Mouse (Mus musculus): ENCODE measurements around the gene Rnf141. TPM values are rescaled to one million over a fixed set of nuclear protein-coding genes. Genes with fewer than 3 reads are reported as not detected.
A peak's percentile ranks its signal among the peaks of the same experiment; 100 is the strongest.

Gene Rnf141
- polyA plus RNA-seq, 1 experiment from 2014 or later = 21.4 TPM

DNA sequence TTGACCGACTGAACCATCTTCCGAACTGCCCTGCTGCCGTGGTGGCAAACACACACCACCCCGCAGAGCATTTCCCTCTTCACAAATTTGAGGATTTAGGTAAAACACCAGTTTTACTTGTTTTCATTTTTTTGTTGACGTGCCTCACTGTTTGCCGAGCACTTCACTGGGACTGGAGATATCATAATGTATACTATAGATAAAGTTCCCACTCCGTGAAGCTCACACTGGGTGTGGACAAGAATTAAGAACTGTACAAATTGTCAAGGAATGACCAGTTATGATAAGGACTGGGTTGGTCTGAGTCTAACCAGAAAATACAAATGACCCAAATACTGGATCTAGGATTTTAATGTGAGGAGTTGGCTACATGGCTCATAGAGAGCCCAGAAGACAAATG, 65.3 kb downstream of the Rnf141 start:
- no peaks in the 10 kb centered on the region for H3K9me3 ChIP-seq (replicated peaks)
- H3K36me3 ChIP-seq = no peaks in the 10 kb centered on the region
- WGBS = 88% methylated on average over 7 of the region's 7 CpGs
- no peak for ATAC-seq (ENCODE audit: insufficient number of reproducible peaks, low FRiP score, low TSS enrichment, low read depth)
- H3K4me2 ChIP-seq (replicated peaks) = no peak overlapping the region
- H3K9ac ChIP-seq = no peak overlapping the region
- no peak overlapping the region for H3K27ac ChIP-seq (replicated peaks)
- H3K27me3 ChIP-seq = no peaks in the 10 kb centered on the region
- no peak overlapping the region for H3K4me3 ChIP-seq (replicated peaks)
- peaks cover 57% of the 10 kb centered on the region for H3K4me1 ChIP-seq

DNA sequence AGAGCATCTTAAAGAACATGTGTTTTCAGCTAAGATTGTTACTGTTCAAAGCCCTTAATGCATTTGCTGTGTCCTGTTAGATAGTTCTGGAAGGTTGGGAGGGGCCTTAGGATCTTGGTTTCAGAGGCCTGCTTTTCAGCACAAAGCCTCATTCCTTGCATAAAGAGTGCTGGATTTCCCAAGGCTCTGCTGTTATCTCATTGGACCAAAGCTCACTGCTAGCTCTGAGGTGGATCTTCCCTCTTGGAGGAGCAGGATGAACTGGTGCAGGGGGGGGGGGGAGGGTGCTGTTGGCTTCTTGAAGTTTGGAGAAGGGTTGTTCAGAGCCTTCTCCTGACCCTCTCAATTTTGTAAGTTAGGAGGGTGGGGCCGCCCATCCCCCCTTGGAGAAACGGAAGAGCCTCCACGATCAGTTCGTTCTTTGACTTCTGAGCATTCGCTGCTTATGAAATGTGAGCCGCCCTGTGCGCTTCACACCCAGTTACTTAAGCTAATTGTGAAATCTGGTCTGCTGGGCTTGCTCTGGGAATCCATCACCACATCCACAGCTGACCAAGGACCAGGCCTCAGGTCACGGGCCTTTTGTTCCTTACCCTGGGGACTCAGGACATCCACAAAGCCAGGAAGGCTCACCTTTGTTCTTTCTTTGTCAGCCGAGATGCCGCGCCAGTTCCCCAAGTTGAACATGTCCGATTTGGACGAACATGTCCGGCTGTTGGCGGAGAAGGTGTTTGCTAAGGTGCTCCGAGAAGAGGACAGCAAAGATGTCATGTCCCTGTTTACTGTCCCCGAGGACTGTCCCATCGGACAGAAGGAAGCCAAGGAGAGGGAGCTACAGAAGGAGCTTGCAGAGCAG, 66.9 kb downstream of the Rnf141 start:
- ATAC-seq (ENCODE audit: insufficient number of reproducible peaks, low FRiP score, low TSS enrichment, low read depth) = no peak
- H3K4me3 ChIP-seq (replicated peaks) = no peak overlapping the region
- H3K27me3 ChIP-seq = no peaks in the 10 kb centered on the region
- H3K27ac ChIP-seq (replicated peaks) = 0 out of 2 replicates have a peak overlapping the region, but pooled peaks have one; percentile 5
- 81% methylated on average over 18 of the region's 18 CpGs for WGBS
- H3K4me1 ChIP-seq = peaks cover 59% of the 10 kb centered on the region
- no peaks in the 10 kb centered on the region for H3K36me3 ChIP-seq
- H3K9me3 ChIP-seq (replicated peaks) = no peaks in the 10 kb centered on the region
- no peak overlapping the region for H3K9ac ChIP-seq
- no peak overlapping the region for H3K4me2 ChIP-seq (replicated peaks)

DNA sequence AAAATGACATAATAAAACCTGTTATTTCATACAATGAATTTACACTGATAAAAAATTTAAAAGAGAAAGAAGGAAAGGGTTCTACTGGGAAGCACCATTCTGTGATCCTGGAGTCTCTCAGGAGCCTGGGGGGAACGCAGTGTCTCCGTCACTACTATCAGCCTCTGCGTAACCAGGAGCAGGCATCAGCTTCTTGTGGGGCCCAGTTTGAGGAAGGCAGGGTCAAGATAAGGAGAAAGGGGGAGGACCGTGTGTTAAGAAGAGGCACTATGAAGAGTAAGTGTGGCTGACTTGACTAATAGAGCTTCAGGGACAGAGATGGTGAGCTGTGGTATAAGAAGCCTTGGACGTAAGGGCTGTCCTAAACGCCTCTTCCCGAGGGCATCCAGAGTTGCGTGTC, 69.6 kb downstream of the Rnf141 start:
- 82% methylated on average over 8 of the region's 8 CpGs for WGBS

DNA sequence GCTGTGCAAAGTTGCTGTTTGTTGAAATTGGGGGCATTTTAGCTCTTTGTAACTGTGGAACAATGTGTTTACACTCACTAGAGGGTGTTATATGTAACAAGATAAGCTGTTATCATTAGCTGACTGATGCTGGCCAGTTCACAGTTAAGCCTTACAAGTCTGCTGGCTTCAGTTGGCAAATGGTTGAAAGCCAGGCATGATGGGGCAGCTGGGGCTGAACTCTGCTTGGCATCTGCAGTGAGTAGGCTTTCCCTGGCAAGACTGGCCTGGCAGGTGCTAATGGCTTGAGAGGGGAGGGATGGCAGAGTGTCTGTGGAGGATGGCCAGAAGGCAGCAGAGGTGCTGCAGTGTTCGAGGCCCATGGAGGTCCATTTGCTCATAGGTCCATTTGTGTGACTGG, 70.2 kb downstream of the Rnf141 start:
- H3K4me1 ChIP-seq = peaks cover 32% of the 10 kb centered on the region
- 0 out of 2 replicates have a peak overlapping the region, but pooled peaks have one; percentile 11 for H3K4me3 ChIP-seq (replicated peaks)
- H3K27ac ChIP-seq (replicated peaks) = peak overlapping the region; percentile 74; the same call in 1 of the 2 replicates
- ATAC-seq (ENCODE audit: insufficient number of reproducible peaks, low FRiP score, low TSS enrichment, low read depth) = no peak
- no peak overlapping the region for H3K9ac ChIP-seq
- peaks cover 3% of the 10 kb centered on the region; the same call in 1 of the 2 replicates for H3K27me3 ChIP-seq
- H3K4me2 ChIP-seq (replicated peaks) = peak overlapping the region; percentile 10; the same call in 1 of the 2 replicates
- H3K36me3 ChIP-seq = no peaks in the 10 kb centered on the region
- 69% methylated on average over 1 of the region's 1 CpGs for WGBS
- no peaks in the 10 kb centered on the region for H3K9me3 ChIP-seq (replicated peaks)

More for the DNA sequence above, 69.6 kb downstream of the Rnf141 start:
- no peak overlapping the region for H3K4me2 ChIP-seq (replicated peaks)
- H3K27me3 ChIP-seq = no peaks in the 10 kb centered on the region
- no peak overlapping the region for H3K4me3 ChIP-seq (replicated peaks)
- H3K4me1 ChIP-seq = peaks cover 33% of the 10 kb centered on the region
- H3K9me3 ChIP-seq (replicated peaks) = no peaks in the 10 kb centered on the region
- no peaks in the 10 kb centered on the region for H3K36me3 ChIP-seq
- no peak overlapping the region for H3K9ac ChIP-seq
- ATAC-seq (ENCODE audit: insufficient number of reproducible peaks, low FRiP score, low TSS enrichment, low read depth) = no peak
- no peak overlapping the region for H3K27ac ChIP-seq (replicated peaks)

DNA sequence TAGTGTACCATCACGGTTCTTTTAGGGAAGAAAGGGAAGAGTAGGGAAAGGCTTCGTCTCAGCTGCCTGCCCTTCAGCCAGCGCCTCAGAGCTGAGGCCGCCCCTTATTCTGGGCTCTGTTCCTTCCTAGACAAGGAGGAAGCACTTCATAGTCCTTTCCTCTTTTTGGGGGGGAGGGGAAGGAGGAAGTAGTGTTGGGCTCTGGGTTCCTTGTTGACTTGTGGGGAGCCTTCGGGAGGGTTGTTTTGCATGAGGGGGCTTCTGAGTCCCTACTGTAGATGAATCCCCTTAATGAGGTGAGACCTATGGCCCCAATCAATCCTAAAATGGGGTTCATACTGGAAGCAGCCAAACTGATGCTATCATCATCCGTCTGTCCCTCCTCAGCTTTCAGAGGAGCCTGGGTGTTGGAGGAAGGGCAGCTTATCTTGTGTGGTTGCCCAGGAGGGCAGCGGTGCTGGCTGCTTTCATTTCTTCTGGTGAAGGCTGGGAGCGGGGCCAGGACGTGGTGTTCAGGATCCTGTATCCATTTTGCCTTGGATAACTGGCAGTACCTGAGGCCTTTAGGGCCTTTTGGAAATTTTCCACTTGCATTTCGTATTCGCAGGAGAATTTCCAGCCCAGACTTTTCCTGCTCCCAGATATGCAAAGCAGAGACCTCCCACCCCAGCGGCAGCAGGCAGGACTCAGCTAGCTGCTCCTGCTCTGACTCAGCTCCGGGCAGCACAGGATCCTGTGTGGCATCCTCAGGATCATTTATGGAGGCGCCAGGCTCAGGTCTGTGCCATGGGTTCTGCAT, 70.9 kb downstream of the Rnf141 start:
- ATAC-seq (ENCODE audit: insufficient number of reproducible peaks, low FRiP score, low TSS enrichment, low read depth) = 0 out of 2 replicates have a peak, but pooled peaks have one; percentile 60
- Histone ChIP-seq H3K27me3 (peaks cover 4% of the 10 kb centered on the region; the same call in 1 of the 2 replicates), H3K36me3 (no peaks in the 10 kb centered on the region), H3K4me1 (peaks cover 39% of the 10 kb centered on the region), H3K27ac (replicated peaks) (peak overlapping the region; percentile 74), H3K4me2 (replicated peaks) (peak overlapping the region; percentile 21; the same call in 1 of the 2 replicates), H3K9me3 (replicated peaks) (no peaks in the 10 kb centered on the region), H3K9ac (no peak overlapping the region), H3K4me3 (replicated peaks) (0 out of 2 replicates have a peak overlapping the region, but pooled peaks have one; percentile 11)
- 29% methylated on average over 14 of the region's 14 CpGs for WGBS

DNA sequence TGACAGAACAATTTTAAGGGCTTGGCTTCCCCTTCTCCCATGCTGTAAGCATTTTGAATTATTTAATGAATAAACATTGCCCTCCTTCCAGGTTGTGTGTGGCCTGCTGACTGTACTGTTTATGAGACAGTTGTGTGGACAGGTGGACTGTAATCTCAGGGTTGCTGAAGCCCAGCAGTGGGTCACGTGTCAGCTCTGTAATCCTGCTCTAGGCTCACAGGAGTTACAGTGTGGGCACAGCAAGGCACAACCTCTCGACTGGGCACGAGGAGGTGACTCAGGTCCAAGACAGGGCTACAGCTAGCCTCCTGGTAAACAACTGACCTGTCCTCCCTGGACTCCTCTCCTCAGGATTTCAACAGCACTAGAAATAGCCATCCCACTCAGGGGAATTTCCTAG, 71.9 kb downstream of the Rnf141 start:
- no peak overlapping the region for H3K4me3 ChIP-seq (replicated peaks)
- H3K4me2 ChIP-seq (replicated peaks) = no peak overlapping the region
- WGBS = 82% methylated on average over 3 of the region's 3 CpGs
- no peaks in the 10 kb centered on the region for H3K36me3 ChIP-seq
- H3K9ac ChIP-seq = no peak overlapping the region
- H3K27ac ChIP-seq (replicated peaks) = no peak overlapping the region
- no peak for ATAC-seq (ENCODE audit: insufficient number of reproducible peaks, low FRiP score, low TSS enrichment, low read depth)
- peaks cover 39% of the 10 kb centered on the region for H3K4me1 ChIP-seq
- H3K27me3 ChIP-seq = peaks cover 4% of the 10 kb centered on the region; the same call in 1 of the 2 replicates
- no peaks in the 10 kb centered on the region for H3K9me3 ChIP-seq (replicated peaks)

DNA sequence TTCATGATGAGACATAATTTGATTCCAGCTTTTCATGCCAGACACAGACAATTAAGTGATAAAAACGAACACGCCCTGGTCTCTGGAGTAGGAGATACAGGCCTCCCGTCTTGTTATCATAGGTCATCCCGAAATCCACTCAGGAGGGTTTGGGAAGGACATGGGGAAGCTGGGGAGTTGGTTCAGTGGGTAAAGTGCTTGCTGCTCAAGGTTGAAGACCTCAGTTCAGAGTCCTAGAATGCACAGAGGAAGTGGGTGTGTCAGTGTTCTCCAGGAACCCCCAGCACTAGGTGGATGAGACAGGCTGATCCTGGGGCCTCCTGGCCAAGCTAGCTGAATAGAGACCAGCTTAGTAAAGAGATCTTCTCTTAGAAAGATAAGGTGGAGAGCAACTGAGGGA, 73.3 kb downstream of the Rnf141 start:
- H3K36me3 ChIP-seq = no peaks in the 10 kb centered on the region
- no peak overlapping the region for H3K27ac ChIP-seq (replicated peaks)
- no peak overlapping the region for H3K4me2 ChIP-seq (replicated peaks)
- H3K9ac ChIP-seq = no peak overlapping the region
- no peak overlapping the region for H3K4me3 ChIP-seq (replicated peaks)
- peaks cover 31% of the 10 kb centered on the region for H3K4me1 ChIP-seq
- no peak for ATAC-seq (ENCODE audit: insufficient number of reproducible peaks, low FRiP score, low TSS enrichment, low read depth)
- H3K27me3 ChIP-seq = peaks cover 4% of the 10 kb centered on the region; the same call in 1 of the 2 replicates
- no peaks in the 10 kb centered on the region for H3K9me3 ChIP-seq (replicated peaks)
- 78% methylated on average over 4 of the region's 4 CpGs for WGBS

DNA sequence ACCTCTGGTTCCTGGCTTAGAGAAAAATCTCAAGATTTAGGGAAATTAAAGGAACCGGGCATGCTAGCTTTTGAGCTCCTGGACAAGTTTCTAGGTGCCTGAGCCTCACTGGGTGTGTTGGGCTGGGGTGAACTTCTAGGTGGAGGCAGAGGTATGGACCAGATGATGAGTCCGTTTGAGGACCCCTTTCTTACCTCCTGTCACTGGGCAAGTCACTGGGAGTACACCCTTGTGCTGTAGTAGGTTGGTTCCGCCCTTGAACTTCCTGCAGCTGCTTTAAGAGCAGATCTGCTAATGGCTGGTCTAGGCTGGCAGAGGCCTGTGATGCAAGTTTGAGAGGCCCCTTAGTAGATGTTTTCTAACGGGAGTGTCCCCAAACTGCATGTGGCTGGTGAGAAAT, 75.2 kb downstream of the Rnf141 start:
- Histone ChIP-seq H3K9ac (peak overlapping the region; percentile 60), H3K27ac (replicated peaks) (peak overlapping the region; percentile 58; the same call in 1 of the 2 replicates), H3K9me3 (replicated peaks) (no peaks in the 10 kb centered on the region), H3K4me1 (peaks cover 28% of the 10 kb centered on the region), H3K27me3 (peaks cover 4% of the 10 kb centered on the region; the same call in 1 of the 2 replicates), H3K36me3 (no peaks in the 10 kb centered on the region), H3K4me2 (replicated peaks) (peak overlapping the region; percentile 99), H3K4me3 (replicated peaks) (peak overlapping the region; percentile 58)
- ATAC-seq (ENCODE audit: insufficient number of reproducible peaks, low FRiP score, low TSS enrichment, low read depth) = no peak
- WGBS = 32% methylated on average over 4 of the region's 4 CpGs

DNA sequence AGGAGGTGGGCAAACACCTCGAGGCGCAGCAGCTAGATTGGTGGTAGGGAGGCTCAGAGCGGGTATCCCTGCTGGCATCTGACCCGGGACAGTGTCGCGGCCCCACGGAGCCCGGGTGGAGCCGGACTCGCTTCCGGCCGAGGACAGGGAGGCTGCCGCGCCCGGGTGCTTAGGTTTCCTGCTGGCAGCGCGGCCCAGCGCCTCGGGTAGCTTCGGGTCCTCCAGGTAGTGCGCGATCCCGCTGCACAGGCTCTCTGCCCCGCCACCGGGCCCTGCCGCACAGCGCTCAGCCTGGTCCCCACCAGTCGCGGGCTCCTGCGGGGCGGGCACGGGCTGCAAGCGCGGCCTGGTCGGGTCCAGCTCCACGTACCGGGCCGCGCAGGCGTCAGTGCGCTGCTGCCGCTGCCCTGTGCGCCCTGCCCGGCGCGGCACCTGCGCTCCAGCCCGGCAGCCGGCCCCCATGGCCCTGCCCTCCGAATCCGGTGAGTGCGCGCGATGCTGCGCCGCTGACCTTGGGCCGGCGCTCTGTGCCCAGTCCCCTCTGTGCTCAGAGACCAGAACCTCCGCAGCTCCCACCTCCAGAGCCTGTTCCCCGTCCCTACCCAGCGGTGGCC, 75.7 kb downstream of the Rnf141 start:
- peak; percentile 69 for ATAC-seq (ENCODE audit: insufficient number of reproducible peaks, low FRiP score, low TSS enrichment, low read depth)
- no peaks in the 10 kb centered on the region for H3K36me3 ChIP-seq
- H3K27me3 ChIP-seq = peaks cover 4% of the 10 kb centered on the region; the same call in 1 of the 2 replicates
- peak overlapping the region; percentile 99 for H3K4me2 ChIP-seq (replicated peaks)
- H3K27ac ChIP-seq (replicated peaks) = peak overlapping the region; percentile 58; the same call in 1 of the 2 replicates
- peak overlapping the region; percentile 60 for H3K9ac ChIP-seq
- no peaks in the 10 kb centered on the region for H3K9me3 ChIP-seq (replicated peaks)
- H3K4me1 ChIP-seq = peaks cover 24% of the 10 kb centered on the region
- H3K4me3 ChIP-seq (replicated peaks) = peak overlapping the region; percentile 58
- 2% methylated on average over 61 of the region's 61 CpGs for WGBS

DNA sequence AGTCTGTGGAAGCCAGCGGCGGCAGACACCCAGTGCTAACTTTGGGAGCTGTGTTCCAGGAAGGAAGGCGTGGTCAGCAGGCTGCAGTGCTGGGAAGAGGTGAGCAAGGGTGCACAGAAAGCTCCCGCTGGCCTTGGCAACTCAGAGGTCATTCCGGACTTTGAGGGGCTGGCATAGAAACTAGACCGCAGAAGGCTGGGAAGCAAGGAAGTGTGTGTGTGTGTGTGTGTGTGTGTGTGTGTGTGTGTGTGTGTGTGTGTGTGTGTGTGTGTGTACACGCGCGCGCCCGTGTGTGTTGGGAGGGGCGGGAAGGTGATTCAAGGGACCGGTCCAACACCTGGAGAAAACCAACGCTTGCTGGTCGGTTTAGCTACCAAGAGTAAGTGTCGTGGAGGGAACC, 76.3 kb downstream of the Rnf141 start, which contains the start of gene Ampd3:
Ampd3 (plus strand) TSS at position 206 of the 400 bp plus-strand sequence.
- 28% methylated on average over 15 of the region's 16 CpGs for WGBS
- Histone ChIP-seq H3K4me1 (peaks cover 19% of the 10 kb centered on the region), H3K9ac (peak within 1 kb of the TSS; percentile 60), H3K36me3 (no peaks in the 10 kb centered on the region), H3K4me3 (replicated peaks) (peak within 1 kb of the TSS; percentile 58), H3K27ac (replicated peaks) (peak within 1 kb of the TSS; percentile 58; the same call in 1 of the 2 replicates), H3K4me2 (replicated peaks) (peak within 1 kb of the TSS; percentile 99), H3K27me3 (peaks cover 4% of the 10 kb centered on the region; the same call in 1 of the 2 replicates), H3K9me3 (replicated peaks) (no peaks in the 10 kb centered on the region)
- ATAC-seq (ENCODE audit: insufficient number of reproducible peaks, low FRiP score, low TSS enrichment, low read depth) = no peak
